Mouse (Mus musculus) T-helper 17 cell (primary cell): ENCODE data around the gene Polr1a.

Experiments used
- in situ Hi-C, 2 experiments: fragments of 300-600 bp; cut with MboI, MseI; formaldehyde crosslinking; loops; 1 replicate in 1 of 2; 2 replicates in 1 of 2; pipeline ENCODE4 v1.15.1; 2025; ENCODE audit warnings: high pct_unique_total_duplicates in 2 of 2

Gene Polr1a

GRCm38 (mm10) chr6:71949721-71950120 lies 40.9 kb downstream of the Polr1a start:
- in situ Hi-C loops = loop anchor here in 1 of 2 experiments (5.0 kb wide), 1 partner anchor 218 kb away; no protein-coding TSS in a partner anchor

- in situ Hi-C loops = no loop called here
Observed at GRCm38 (mm10) chr6:71950592-71950991, 41.7 kb downstream of the Polr1a start.

DNA sequence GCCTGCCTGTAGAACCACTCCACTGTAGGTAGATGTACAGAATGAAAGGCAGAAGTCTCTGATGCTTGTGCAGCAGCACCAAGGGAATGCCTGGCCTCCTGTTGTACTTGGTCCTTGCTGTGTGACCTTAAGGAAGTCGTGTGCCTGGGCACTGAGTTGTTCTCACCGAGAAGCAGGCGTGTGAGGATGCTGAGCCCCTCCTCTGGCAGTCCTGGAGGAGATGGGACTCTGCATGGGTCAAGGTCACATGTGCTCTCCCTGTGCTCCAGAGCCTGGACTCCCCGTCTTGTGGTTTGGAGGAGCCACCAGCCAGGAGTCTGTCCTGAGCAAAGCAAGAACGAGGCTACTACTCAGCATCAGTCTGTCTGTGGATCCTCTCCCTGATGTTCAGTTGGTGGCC lies 42.3 kb downstream of the Polr1a start:
- in situ Hi-C loops = no loop called here

DNA sequence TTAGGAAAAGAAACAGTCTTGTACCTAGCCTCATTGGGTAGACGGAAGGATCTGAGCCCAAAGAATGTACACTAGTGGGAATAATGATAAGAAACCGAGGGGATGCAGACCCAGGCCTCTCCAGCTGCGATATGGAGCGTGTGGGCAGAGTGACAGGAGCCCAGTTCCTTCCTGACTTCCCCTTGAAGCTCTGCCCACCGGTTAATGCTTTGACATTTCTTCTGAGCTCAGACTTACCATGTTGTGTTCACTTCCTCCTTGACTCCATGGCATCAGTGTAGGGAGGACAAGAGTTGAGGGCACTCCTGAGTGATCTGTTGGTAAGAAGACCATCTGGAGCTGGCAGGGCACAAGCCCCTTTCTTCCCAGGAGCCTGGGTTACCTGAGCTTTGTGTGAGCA lies 53.3 kb downstream of the Polr1a start:
- in situ Hi-C loops = no loop called here

- in situ Hi-C loops = no loop called here
Observed at GRCm38 (mm10) chr6:71962706-71963105, 53.9 kb downstream of the Polr1a start.

- in situ Hi-C loops = no loop called here
Observed at GRCm38 (mm10) chr6:71963561-71963960, 54.7 kb downstream of the Polr1a start.

GRCm38 (mm10) chr6:71966683-71967303 lies 57.9 kb downstream of the Polr1a start:
- in situ Hi-C loops = no loop called here

- in situ Hi-C loops = no loop called here
Observed at GRCm38 (mm10) chr6:71967847-71968246, 59.0 kb downstream of the Polr1a start.

DNA sequence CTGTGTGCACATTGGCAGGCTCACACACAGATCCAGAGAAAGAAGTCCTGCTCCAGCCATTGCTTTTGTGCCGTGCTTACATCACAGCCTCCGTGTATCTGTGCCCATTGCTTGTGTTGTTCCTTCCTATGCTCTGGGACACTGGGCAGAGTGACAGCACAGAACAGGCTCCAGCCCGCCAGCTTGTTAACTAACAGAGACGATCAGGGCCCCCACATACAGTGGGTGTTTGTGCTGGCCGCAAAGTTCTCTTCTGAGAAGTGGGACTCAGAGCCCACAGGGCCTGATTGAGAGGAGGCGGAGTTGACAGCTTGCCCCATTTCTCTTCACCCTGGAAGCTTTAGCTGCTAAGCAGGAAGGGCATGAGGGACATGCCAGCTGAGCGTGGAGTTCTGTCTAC lies 60.6 kb downstream of the Polr1a start:
- in situ Hi-C loops = no loop called here

DNA sequence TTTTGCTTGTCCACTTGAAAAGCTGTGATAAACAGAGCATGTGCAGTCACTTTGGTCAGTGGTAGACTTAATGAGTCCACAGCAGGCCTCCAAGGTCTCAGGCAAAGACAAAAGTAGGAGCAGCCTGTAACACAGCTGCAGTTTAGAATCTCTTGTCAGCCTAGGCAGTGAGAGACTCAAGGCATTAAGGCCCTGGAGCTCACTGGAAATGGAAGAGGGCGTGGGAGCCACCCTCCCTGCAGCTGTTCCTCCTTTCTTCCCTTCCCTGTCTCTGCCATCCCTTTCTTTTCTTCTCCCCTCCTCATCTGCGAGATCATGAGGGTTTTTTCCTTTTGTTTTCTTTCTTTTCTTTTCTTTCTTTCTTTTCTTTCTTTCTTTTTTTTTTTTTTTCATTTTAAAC lies 61.3 kb downstream of the Polr1a start:
- in situ Hi-C loops = loop anchor here in 1 of 2 experiments (10.0 kb wide), 1 partner anchor 195 kb away; no protein-coding TSS in a partner anchor

- in situ Hi-C loops = loop anchor here in 1 of 2 experiments (10.0 kb wide), 1 partner anchor 188 kb away; no protein-coding TSS in a partner anchor
Observed at GRCm38 (mm10) chr6:71976592-71976991, 67.7 kb downstream of the Polr1a start.

DNA sequence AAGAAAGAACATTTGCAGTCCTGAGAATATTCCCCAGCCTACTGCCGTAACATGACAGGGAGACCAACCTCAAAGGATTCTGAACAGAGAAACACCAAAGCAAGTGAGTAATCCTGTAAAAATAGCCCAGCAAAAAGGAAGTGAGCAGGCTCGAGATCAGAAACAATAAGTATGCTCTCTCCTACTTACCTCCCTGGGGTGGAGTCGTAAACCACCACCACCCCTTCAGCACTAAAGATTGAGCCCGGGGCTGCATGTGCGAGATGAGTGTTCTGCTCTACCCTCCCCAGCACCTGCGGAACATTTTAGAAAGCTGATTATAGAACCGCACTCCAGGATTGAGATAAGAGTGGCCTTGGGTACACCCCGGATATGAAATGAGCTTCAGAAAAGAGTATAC lies 71.3 kb downstream of the Polr1a start:
- in situ Hi-C loops = no loop called here

DNA sequence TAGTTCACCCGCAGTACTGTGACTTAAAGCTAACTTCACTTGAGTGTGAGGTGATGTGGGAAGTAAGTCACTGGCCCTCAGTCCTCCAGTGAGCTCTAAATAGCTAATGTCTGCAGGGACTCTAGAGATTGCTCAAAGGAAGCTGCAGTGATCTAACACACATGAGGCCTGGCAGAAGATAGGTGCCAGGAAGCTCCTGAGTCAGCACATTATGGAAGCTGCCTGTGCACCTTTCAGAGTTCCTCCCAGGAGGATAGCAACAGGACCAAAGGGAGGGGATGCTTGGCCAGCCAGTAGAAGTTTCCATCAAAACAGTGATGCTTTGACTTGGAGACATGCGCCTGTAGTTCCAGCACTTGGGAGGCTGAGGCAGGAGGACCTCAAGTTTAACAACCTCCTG lies 71.7 kb downstream of the Polr1a start:
- in situ Hi-C loops = no loop called here

- in situ Hi-C loops = no loop called here
Observed at GRCm38 (mm10) chr6:71981450-71981849, 72.6 kb downstream of the Polr1a start.

DNA sequence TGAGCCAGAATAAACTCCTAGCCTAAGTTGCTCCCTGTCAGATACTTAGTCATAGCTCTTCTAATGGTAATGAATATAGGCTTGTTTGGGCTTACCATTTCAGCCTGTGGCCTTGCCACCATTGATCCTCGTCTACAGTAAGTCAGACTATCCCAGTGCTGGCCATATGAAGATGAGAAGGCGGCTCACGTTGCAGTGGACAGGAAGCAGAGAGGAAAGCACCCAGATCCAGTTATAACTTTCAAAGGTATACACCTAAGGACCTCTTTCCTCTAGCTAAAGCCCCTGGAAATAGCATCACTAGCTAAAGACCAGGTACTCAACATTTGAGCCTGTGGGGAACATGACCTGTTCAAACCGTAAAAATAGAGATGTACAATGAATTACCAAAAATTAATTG lies 77.1 kb downstream of the Polr1a start:
- in situ Hi-C loops = no loop called here

GRCm38 (mm10) chr6:71987546-71988248 lies 78.8 kb downstream of the Polr1a start:
- in situ Hi-C loops = no loop called here

GRCm38 (mm10) chr6:71989647-71990351 lies 80.9 kb downstream of the Polr1a start:
- in situ Hi-C loops = loop anchor here in 1 of 2 experiments (5.0 to 10.0 kb wide), 2 partner anchors 58 to 175 kb away; no protein-coding TSS in a partner anchor

GRCm38 (mm10) chr6:71990371-71990837 lies 81.6 kb downstream of the Polr1a start:
- in situ Hi-C loops = loop anchor here in 1 of 2 experiments (5.0 to 10.0 kb wide), 2 partner anchors 57 to 174 kb away; no protein-coding TSS in a partner anchor

GRCm38 (mm10) chr6:71991190-71991932 lies 82.5 kb downstream of the Polr1a start:
- in situ Hi-C loops = loop anchor here in 1 of 2 experiments (5.0 to 10.0 kb wide), 2 partner anchors 56 to 173 kb away; no protein-coding TSS in a partner anchor

- in situ Hi-C loops = loop anchor here in 1 of 2 experiments (5.0 to 10.0 kb wide), 2 partner anchors 55 to 173 kb away; no protein-coding TSS in a partner anchor
Observed at GRCm38 (mm10) chr6:71991933-71992325, 83.1 kb downstream of the Polr1a start.

DNA sequence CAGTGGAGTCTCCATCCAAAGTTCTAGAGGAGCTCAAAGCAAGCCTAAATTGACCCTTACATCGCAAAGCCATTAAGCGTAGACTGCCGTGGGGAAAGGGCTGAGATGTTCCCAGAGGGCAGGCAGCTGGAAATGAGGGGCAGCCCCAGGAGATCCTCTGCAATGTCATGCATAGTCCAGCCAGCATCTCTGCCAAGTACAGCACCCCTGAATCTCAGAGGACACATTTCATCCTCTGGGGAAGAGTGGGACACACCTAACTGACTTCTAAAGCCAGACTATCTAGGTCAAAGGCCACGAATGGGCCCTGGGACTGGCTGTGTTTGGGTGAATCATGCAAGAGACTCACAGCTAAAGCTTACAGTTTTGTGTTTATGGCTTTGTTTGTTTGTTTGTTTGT lies 85.2 kb downstream of the Polr1a start:
- in situ Hi-C loops = loop anchor here in 1 of 2 experiments (5.0 to 10.0 kb wide), 2 partner anchors 53 to 171 kb away; no protein-coding TSS in a partner anchor
